Mouse (Mus musculus): ENCODE measurements around the gene Ccdc173.

Gene Ccdc173

GRCm38 (mm10) chr2:69712981-69713625, 76.3 kb downstream of the Ccdc173 start, which contains the start of gene Fastkd1:
Gene Fastkd1, minus strand, starts transcription at chr2:69713516.
- in situ Hi-C loops (cut with MboI; ENCODE audit: low pct_unique_long_range_greater_than_20kb in 1 of 2, low sequenced_read_pairs in 2 of 2, unreplicated experiment in 1 of 2) = no loop called here

- in situ Hi-C loops (cut with MboI; ENCODE audit: low pct_unique_long_range_greater_than_20kb in 1 of 2, low sequenced_read_pairs in 2 of 2, unreplicated experiment in 1 of 2) = no loop called here
Observed at GRCm38 (mm10) chr2:69712171-69712570, 77.2 kb downstream of the Ccdc173 start.

Data from mouse embryonic stem cell (cell line).